Mouse (Mus musculus): ENCODE data around the gene Stx1b. TPM values are rescaled to one million over a fixed set of nuclear protein-coding genes. Genes with fewer than 3 reads are reported as not detected.

Gene Stx1b
- total and polyA plus RNA-seq, 3 experiments, result 0.15 to 0.56 TPM; not detected in 1

DNA sequence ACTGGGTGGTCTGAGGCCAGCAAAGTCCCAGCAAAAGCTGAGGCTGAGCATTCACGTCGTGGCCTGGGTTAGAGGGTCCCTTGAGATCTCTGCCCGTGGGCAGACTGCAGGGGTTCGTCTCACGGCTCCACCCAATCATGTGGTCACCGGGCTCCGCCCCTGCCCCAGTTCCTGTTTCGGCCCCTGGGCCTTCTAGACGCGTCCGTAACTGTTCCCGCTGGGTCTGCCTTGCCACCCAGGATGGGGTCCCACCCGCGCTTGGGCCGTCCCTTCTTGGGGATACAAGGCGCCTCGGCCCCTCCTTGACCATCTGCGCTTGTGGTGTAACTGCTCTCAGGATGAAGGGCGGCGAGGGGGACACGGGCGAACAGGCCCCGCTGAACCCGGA is 54.7 kb downstream of the Stx1b start, which contains the start of gene Orai3:
Orai3 (plus strand) TSS at position 165 of the 388 bp plus-strand sequence.
- no peaks in the 10 kb centered on the region for H3K27me3 ChIP-seq (ENCODE audit: control insufficient read depth in 1 of 2, insufficient read depth in 2 of 2, low read length in 2 of 2)
- peak within 1 kb of the TSS; percentile 82 to 93 for H3K4me3 ChIP-seq (ENCODE audit: control insufficient read depth in 1 of 2, insufficient read depth in 1 of 2, low read depth in 2 of 2, low read length in 2 of 2)
- DNase-seq (ENCODE audit: low read depth, low spot score), result peak; percentile 91
- peak within 1 kb of the TSS; percentile 93 for H3K27ac ChIP-seq (ENCODE audit: control insufficient read depth, low read depth, low read length)
- peaks cover 0 to 27% of the 10 kb centered on the region in 2 experiments; a peak in 2 of 4 replicates for H3K36me3 ChIP-seq (ENCODE audit: control insufficient read depth in 1 of 2, insufficient read depth in 2 of 2, low read length in 2 of 2)
- peaks cover 24% of the 10 kb centered on the region for H3K79me2 ChIP-seq (ENCODE audit: control insufficient read depth, insufficient read depth, low read length, poor library complexity)
- H3K9me3 ChIP-seq (replicated peaks; ENCODE audit: insufficient read depth, low read length), result no peaks in the 10 kb centered on the region
- peaks cover 5 to 34% of the 10 kb centered on the region in 2 experiments; a peak in 3 of 4 replicates for H3K4me1 ChIP-seq (ENCODE audit: control insufficient read depth in 1 of 2, insufficient read depth in 2 of 2, low read length in 2 of 2)
- peak within 1 kb of the TSS; percentile 98 for H3K9ac ChIP-seq (ENCODE audit: control insufficient read depth, low read depth, low read length, poor library complexity, severe bottlenecking)
- no peak for TF ChIP-seq CTCF (IDR thresholded peaks at IDR 0.05 in 2 of 3, conservative IDR thresholded peaks at IDR 0.05 in 1 of 3; ENCODE audit: control insufficient read depth in 1 of 3, insufficient read depth in 1 of 3, low read depth in 2 of 3, low read length in 3 of 3, poor library complexity in 1 of 3, severe bottlenecking in 1 of 3)
- peak; percentile 77 to 90 for TF ChIP-seq POLR2A (IDR thresholded peaks at IDR 0.05; ENCODE audit: control insufficient read depth in 1 of 2, insufficient read depth in 1 of 2, low read depth in 1 of 2, low read length in 2 of 2, poor library complexity in 1 of 2)
- no peak for TF ChIP-seq MAFK (IDR thresholded peaks at IDR 0.05; ENCODE audit: borderline replicate concordance, low read depth, low read length)
- peak; percentile 89 for TF ChIP-seq USF1 (IDR thresholded peaks at IDR 0.05; ENCODE audit: low read depth, low read length)
- TF ChIP-seq UBTF (IDR thresholded peaks at IDR 0.05; ENCODE audit: borderline replicate concordance, insufficient read depth, low read depth, low read length), result no peak; the same call in 1 of the 2 replicates
- TF ChIP-seq MAZ (IDR thresholded peaks at IDR 0.05; ENCODE audit: low read depth, low read length), result peak; percentile 60; the same call in 1 of the 2 replicates
- no peak for TF ChIP-seq E2F4 (IDR thresholded peaks at IDR 0.05; ENCODE audit: borderline replicate concordance, low read depth, low read length)
- TF ChIP-seq POLR2AphosphoS2 (IDR thresholded peaks at IDR 0.05; ENCODE audit: low read length), result peak; percentile 89
- no peak for TF ChIP-seq RCOR1 (IDR thresholded peaks at IDR 0.05; ENCODE audit: low read depth, low read length)
- no peak for TF ChIP-seq BHLHE40 (IDR thresholded peaks at IDR 0.05; ENCODE audit: borderline replicate concordance, low read depth, low read length)
- peak; percentile 35; the same call in 1 of the 2 replicates for TF ChIP-seq MYC (IDR thresholded peaks at IDR 0.05; ENCODE audit: low read depth, low read length)
- peak; percentile 89 for TF ChIP-seq TBP (IDR thresholded peaks at IDR 0.05; ENCODE audit: low read depth, low read length)
- peak; percentile 78 for TF ChIP-seq ELF1 (IDR thresholded peaks at IDR 0.05; ENCODE audit: low read depth, low read length)
- peak; percentile 58; the same call in 1 of the 2 replicates for TF ChIP-seq HCFC1 (IDR thresholded peaks at IDR 0.05; ENCODE audit: low read depth, low read length)
- TF ChIP-seq NRF1 (IDR thresholded peaks at IDR 0.05; ENCODE audit: insufficient read depth, low read depth, low read length, poor library complexity, severe bottlenecking), result no peak
- TF ChIP-seq GATA1 (IDR thresholded peaks at IDR 0.05; ENCODE audit: low read depth, low read length), result no peak
- TF ChIP-seq MAX (IDR thresholded peaks at IDR 0.05; ENCODE audit: low read length), result 0 out of 2 replicates have a peak, but pooled peaks have one; percentile 32
- TF ChIP-seq TAL1 (IDR thresholded peaks at IDR 0.05; ENCODE audit: low read length), result no peak
- TF ChIP-seq RAD21 (IDR thresholded peaks at IDR 0.05; ENCODE audit: low read depth, low read length), result no peak
- TF ChIP-seq SMC3 (IDR thresholded peaks at IDR 0.05; ENCODE audit: low read depth, low read length), result no peak; the same call in 1 of the 2 replicates
- TF ChIP-seq GABPA (IDR thresholded peaks at IDR 0.05; ENCODE audit: low read depth, low read length), result no peak
- TF ChIP-seq ZKSCAN1 (IDR thresholded peaks at IDR 0.05; ENCODE audit: low read depth, low read length), result no peak
- TF ChIP-seq CHD1 (IDR thresholded peaks at IDR 0.05; ENCODE audit: low read depth, low read length), result no peak
- TF ChIP-seq MEF2A (IDR thresholded peaks at IDR 0.05; ENCODE audit: extremely low read depth, insufficient replicate concordance, low read depth, low read length, poor library complexity, severe bottlenecking), result no peak
- TF ChIP-seq KAT2A (conservative IDR thresholded peaks at IDR 0.05; ENCODE audit: low read depth, low read length), result no peak
- TF ChIP-seq SIN3A (IDR thresholded peaks at IDR 0.05; ENCODE audit: low read length), result peak; percentile 79
- no peak for TF ChIP-seq ZC3H11A (IDR thresholded peaks at IDR 0.05; ENCODE audit: low read depth, low read length)
- no peak for TF ChIP-seq USF2 (IDR thresholded peaks at IDR 0.05; ENCODE audit: borderline replicate concordance in 1 of 2, insufficient read depth in 1 of 2, low read depth in 1 of 2, low read length in 2 of 2)
- TF ChIP-seq TCF12 (IDR thresholded peaks at IDR 0.05; ENCODE audit: low read depth, low read length), result peak; percentile 44; the same call in 1 of the 2 replicates
- peak; percentile 86 for TF ChIP-seq ZMIZ1 (IDR thresholded peaks at IDR 0.05; ENCODE audit: low read depth, low read length)
- no peak for TF ChIP-seq POLR2AphosphoS5 (IDR thresholded peaks at IDR 0.05; ENCODE audit: borderline replicate concordance, low read depth, low read length)
- peak; percentile 97 for TF ChIP-seq NELFE (IDR thresholded peaks at IDR 0.05; ENCODE audit: low read depth, low read length)
- TF ChIP-seq EP300 (IDR thresholded peaks at IDR 0.05; ENCODE audit: low read depth in 1 of 2, low read length in 2 of 2), result no peak
- no peak for TF ChIP-seq ZNF384 (IDR thresholded peaks at IDR 0.05; ENCODE audit: low read depth, low read length)
- TF ChIP-seq JUND (IDR thresholded peaks at IDR 0.05; ENCODE audit: low read depth, low read length), result no peak
- peak; percentile 8; the same call in 1 of the 2 replicates for TF ChIP-seq CHD2 (IDR thresholded peaks at IDR 0.05; ENCODE audit: low read length)
- TF ChIP-seq MYB (IDR thresholded peaks at IDR 0.05; ENCODE audit: low read depth, low read length), result no peak

Measured in MEL (cell line).